Mouse (Mus musculus): ENCODE results near the gene Hoxc5. TPM values are rescaled to one million over a fixed set of nuclear protein-coding genes. Genes with fewer than 3 reads are reported as not detected.

Gene Hoxc5
- total and polyA plus RNA-seq, 2 experiments from 2014 or later = 5.4 to 6.4 TPM

- H3K36me3 ChIP-seq (ENCODE audit: insufficient read depth, low read length) = no peaks in the 10 kb centered on the region
- no peak overlapping the region for H3K4me3 ChIP-seq (ENCODE audit: low read length)
- H3K4me1 ChIP-seq (ENCODE audit: insufficient read depth, low read length) = no peaks in the 10 kb centered on the region
- no peak for TF ChIP-seq CTCF (IDR thresholded peaks at IDR 0.05; ENCODE audit: low read depth)
- no peak for ATAC-seq
- H3K4me2 ChIP-seq (ENCODE audit: low read depth, low read length) = no peak overlapping the region
- no peak overlapping the region for H3K9ac ChIP-seq (replicated peaks; ENCODE audit: low read length)
- no peaks in the 10 kb centered on the region for H3K9me3 ChIP-seq (ENCODE audit: low read length)
- H3K27ac ChIP-seq = no peak overlapping the region
- peaks cover 97% of the 10 kb centered on the region for H3K27me3 ChIP-seq (ENCODE audit: insufficient read depth, low read length)
- DNase-seq (ENCODE audit: low spot score) = no peak
- 0% methylated on average over 22 of the region's 24 CpGs for WGBS
These were observed 45.3 kb upstream of the Hoxc5 start for GRCm38 (mm10) chr15:102922012-102922362.

GRCm38 (mm10) chr15:102922636-102923500, 44.4 kb upstream of the Hoxc5 start:
- no peak overlapping the region for H3K4me2 ChIP-seq (ENCODE audit: low read depth, low read length)
- H3K4me3 ChIP-seq (ENCODE audit: low read length) = no peak overlapping the region
- 10% methylated on average over 6 of the region's 6 CpGs for WGBS
- no peaks in the 10 kb centered on the region for H3K4me1 ChIP-seq (ENCODE audit: insufficient read depth, low read length)
- H3K9ac ChIP-seq (replicated peaks; ENCODE audit: low read length) = no peak overlapping the region
- ATAC-seq (no peak), DNase-seq (ENCODE audit: low spot score) (no peak)
- H3K9me3 ChIP-seq (ENCODE audit: low read length) = no peaks in the 10 kb centered on the region
- no peak for TF ChIP-seq CTCF (IDR thresholded peaks at IDR 0.05; ENCODE audit: low read depth)
- no peaks in the 10 kb centered on the region for H3K36me3 ChIP-seq (ENCODE audit: insufficient read depth, low read length)
- H3K27ac ChIP-seq = no peak overlapping the region
- H3K27me3 ChIP-seq (ENCODE audit: insufficient read depth, low read length) = peaks cover 96% of the 10 kb centered on the region

GRCm38 (mm10) chr15:102927032-102927645, 40.1 kb upstream of the Hoxc5 start:
- no peaks in the 10 kb centered on the region for H3K4me1 ChIP-seq (ENCODE audit: insufficient read depth, low read length)
- no peaks in the 10 kb centered on the region for H3K36me3 ChIP-seq (ENCODE audit: insufficient read depth, low read length)
- H3K9me3 ChIP-seq (ENCODE audit: low read length) = no peaks in the 10 kb centered on the region
- no peak overlapping the region for H3K4me2 ChIP-seq (ENCODE audit: low read depth, low read length)
- H3K9ac ChIP-seq (replicated peaks; ENCODE audit: low read length) = no peak overlapping the region
- DNase-seq (ENCODE audit: low spot score) (no peak), ATAC-seq (no peak)
- H3K27me3 ChIP-seq (ENCODE audit: insufficient read depth, low read length) = peaks cover 98% of the 10 kb centered on the region
- TF ChIP-seq CTCF (IDR thresholded peaks at IDR 0.05; ENCODE audit: low read depth) = no peak
- no peak overlapping the region for H3K4me3 ChIP-seq (ENCODE audit: low read length)
- no peak overlapping the region for H3K27ac ChIP-seq
- 1% methylated on average over 40 of the region's 40 CpGs for WGBS

GRCm38 (mm10) chr15:102931706-102932358, 35.4 kb upstream of the Hoxc5 start:
- WGBS = under 1% methylated on average over 22 of the region's 23 CpGs
- H3K9ac ChIP-seq (replicated peaks; ENCODE audit: low read length) = no peak overlapping the region
- no peaks in the 10 kb centered on the region for H3K9me3 ChIP-seq (ENCODE audit: low read length)
- H3K27me3 ChIP-seq (ENCODE audit: insufficient read depth, low read length) = peaks cover 96% of the 10 kb centered on the region
- H3K4me1 ChIP-seq (ENCODE audit: insufficient read depth, low read length) = no peaks in the 10 kb centered on the region
- H3K27ac ChIP-seq = no peak overlapping the region
- no peaks in the 10 kb centered on the region for H3K36me3 ChIP-seq (ENCODE audit: insufficient read depth, low read length)
- no peak overlapping the region for H3K4me3 ChIP-seq (ENCODE audit: low read length)
- DNase-seq (ENCODE audit: low spot score) (no peak), ATAC-seq (no peak)
- TF ChIP-seq CTCF (IDR thresholded peaks at IDR 0.05; ENCODE audit: low read depth) = no peak
- H3K4me2 ChIP-seq (ENCODE audit: low read depth, low read length) = no peak overlapping the region

DNA sequence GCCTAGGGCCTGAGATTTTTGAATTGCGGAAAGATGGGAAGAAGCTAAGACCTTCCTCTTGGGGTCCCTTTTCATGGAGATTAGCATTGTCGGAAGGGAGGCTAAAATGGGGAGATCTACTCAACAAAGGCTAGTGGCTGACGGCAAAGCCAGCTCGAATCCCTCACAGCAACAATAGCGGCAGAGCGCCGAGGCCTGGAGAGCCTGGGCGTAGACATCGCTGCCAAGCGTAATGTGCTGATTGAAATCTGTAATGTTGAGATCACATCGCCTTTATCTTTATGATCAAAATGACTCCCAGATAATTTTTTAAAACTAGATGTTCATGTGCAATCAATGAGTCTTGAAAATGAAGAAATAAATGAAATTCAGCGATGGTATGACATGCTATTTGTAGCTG, 32.8 kb upstream of the Hoxc5 start:
- H3K9ac ChIP-seq (replicated peaks; ENCODE audit: low read length) = no peak overlapping the region
- ATAC-seq (no peak), DNase-seq (ENCODE audit: low spot score) (no peak)
- H3K36me3 ChIP-seq (ENCODE audit: insufficient read depth, low read length) = no peaks in the 10 kb centered on the region
- peaks cover 95% of the 10 kb centered on the region for H3K27me3 ChIP-seq (ENCODE audit: insufficient read depth, low read length)
- H3K4me3 ChIP-seq (ENCODE audit: low read length) = no peak overlapping the region
- H3K4me1 ChIP-seq (ENCODE audit: insufficient read depth, low read length) = no peaks in the 10 kb centered on the region
- no peak overlapping the region for H3K4me2 ChIP-seq (ENCODE audit: low read depth, low read length)
- H3K27ac ChIP-seq = no peak overlapping the region
- TF ChIP-seq CTCF (IDR thresholded peaks at IDR 0.05; ENCODE audit: low read depth) = no peak
- WGBS = 1% methylated on average over 12 of the region's 12 CpGs
- no peaks in the 10 kb centered on the region for H3K9me3 ChIP-seq (ENCODE audit: low read length)

DNA sequence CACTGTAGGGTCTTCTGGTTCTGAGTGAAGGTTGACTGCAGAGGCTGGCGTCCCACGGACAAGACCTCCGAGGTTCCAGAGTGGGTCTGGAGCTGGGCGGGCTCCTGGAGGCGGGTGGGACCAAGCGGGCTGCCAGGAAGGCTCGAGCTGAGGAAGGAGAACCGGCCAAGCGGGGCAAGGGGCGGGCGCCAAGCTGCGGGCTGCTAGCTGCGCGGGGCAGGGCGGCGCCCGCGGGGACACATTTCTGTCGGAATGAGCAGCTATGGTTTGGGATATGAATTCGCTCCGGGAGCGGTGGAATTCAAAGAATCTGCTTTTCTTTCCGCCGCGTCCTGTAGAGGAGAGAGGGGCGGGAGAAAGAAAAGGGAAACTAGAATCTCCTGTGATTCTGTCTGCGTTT, 32.3 kb upstream of the Hoxc5 start:
- DNase-seq (ENCODE audit: low spot score) (no peak), ATAC-seq (no peak)
- no peaks in the 10 kb centered on the region for H3K9me3 ChIP-seq (ENCODE audit: low read length)
- no peak overlapping the region for H3K9ac ChIP-seq (replicated peaks; ENCODE audit: low read length)
- no peak overlapping the region for H3K4me2 ChIP-seq (ENCODE audit: low read depth, low read length)
- H3K27ac ChIP-seq = no peak overlapping the region
- TF ChIP-seq CTCF (IDR thresholded peaks at IDR 0.05; ENCODE audit: low read depth) = no peak
- no peak overlapping the region for H3K4me3 ChIP-seq (ENCODE audit: low read length)
- no peaks in the 10 kb centered on the region for H3K36me3 ChIP-seq (ENCODE audit: insufficient read depth, low read length)
- H3K4me1 ChIP-seq (ENCODE audit: insufficient read depth, low read length) = no peaks in the 10 kb centered on the region
- peaks cover 95% of the 10 kb centered on the region for H3K27me3 ChIP-seq (ENCODE audit: insufficient read depth, low read length)
- 1% methylated on average over 26 of the region's 27 CpGs for WGBS

All from hindbrain, postnatal 0 days (tissue).